Mouse (Mus musculus) midbrain, postnatal 0 days (tissue): Measurements from ENCODE around the gene 2010106E10Rik. TPM values are rescaled to one million over a fixed set of nuclear protein-coding genes. Genes with fewer than 3 reads are reported as not detected.

Experiments used
- ATAC-seq: fragments of 200-750 bp; cut with Nextera tagmentation; 2 replicates; pipeline ENCODE4 v1.8.0; 2017; ENCODE audit warnings: moderate number of reproducible peaks, mild to moderate bottlenecking, moderate TSS enrichment, moderate library complexity; ENCODE audit not compliant: low FRiP score
- DNase-seq: peaks from one replicate; pipeline ENCODE4 v3.0.0-alpha.2; 2015; ENCODE audit warnings: low spot score
- H3K27ac ChIP-seq: fragments of 300-500 bp; sonication (generic); 2 replicates; pipeline ENCODE4 v1.5.1; 2014; ENCODE audit warnings: low read depth, mild to moderate bottlenecking, low read length, mixed read lengths
- H3K27me3 ChIP-seq: fragments of 300-500 bp; sonication (generic); 2 replicates; pipeline ENCODE4 v1.6.1; 2014; ENCODE audit warnings: low read length, control low read depth, mixed read lengths; ENCODE audit not compliant: insufficient read depth
- H3K36me3 ChIP-seq: fragments of 300-500 bp; sonication (generic); 2 replicates; pipeline ENCODE4 v1.6.1; 2014; ENCODE audit warnings: low read length, control low read depth, mixed read lengths; ENCODE audit not compliant: insufficient read depth
- H3K4me1 ChIP-seq: fragments of 300-500 bp; sonication (generic); 2 replicates; pipeline ENCODE4 v1.6.1; 2014; ENCODE audit warnings: mild to moderate bottlenecking, control low read depth, antibody characterized with exemption, low read length, mixed read lengths; ENCODE audit not compliant: insufficient read depth
- H3K4me2 ChIP-seq: fragments of 300-500 bp; sonication (generic); 2 replicates; pipeline ENCODE4 v1.6.1; 2014; ENCODE audit warnings: low read depth, mild to moderate bottlenecking, low read length, mixed read lengths; ENCODE audit not compliant: poor library complexity, severe bottlenecking
- H3K4me3 ChIP-seq: fragments of 300-500 bp; sonication (generic); 2 replicates; pipeline ENCODE4 v1.5.1; 2014; ENCODE audit warnings: low read depth, mild to moderate bottlenecking, low read length, moderate library complexity
- H3K9ac ChIP-seq: fragments of 300-500 bp; sonication (generic); replicated peaks from 2 replicates; pipeline ENCODE4 v1.6.1; 2014; ENCODE audit warnings: mild to moderate bottlenecking, low read length, moderate library complexity, mixed read lengths; ENCODE audit not compliant: poor library complexity, severe bottlenecking
- H3K9me3 ChIP-seq: fragments of 300-500 bp; sonication (generic); 2 replicates; pipeline ENCODE4 v1.6.1; 2016; ENCODE audit warnings: low read length, control low read depth
- CTCF ChIP-seq: IDR thresholded peaks from 2 replicates; pipeline ENCODE4 v1.5.1; 2016; ENCODE audit warnings: antibody characterized with exemption, mild to moderate bottlenecking
- WGBS: fragments of 180-500 bp; shearing (Covaris S2); extraction: QIAGEN DNeasy Blood & Tissue Kit; methylation state at CpG from one replicate; pipeline ENCODE4 v1.1.7; 2014; 5-methylcytosine and 5-hydroxymethylcytosine counted together
- polyA plus RNA-seq: library from polyadenylated mRNA; unstranded; fragments of >200 nt; fragmentation: Nextera tagmentation; extraction: Ambion mirVana; gene quantifications from 2 replicates; pipeline ENCODE4 v1.2.1, GENCODE M21; 2015
- total RNA-seq: library from RNA; depleted of rRNA; stranded (reverse); fragments of >200 nt; gene quantifications from 2 replicates; pipeline ENCODE4 v1.2.3, GENCODE M21; 2014; rRNA removed

2010106E10Rik gene
- not detected in 2 replicates for total RNA-seq
- polyA plus RNA-seq = 0.25 TPM in 1 of 2 replicates, not detected in the other

DNA sequence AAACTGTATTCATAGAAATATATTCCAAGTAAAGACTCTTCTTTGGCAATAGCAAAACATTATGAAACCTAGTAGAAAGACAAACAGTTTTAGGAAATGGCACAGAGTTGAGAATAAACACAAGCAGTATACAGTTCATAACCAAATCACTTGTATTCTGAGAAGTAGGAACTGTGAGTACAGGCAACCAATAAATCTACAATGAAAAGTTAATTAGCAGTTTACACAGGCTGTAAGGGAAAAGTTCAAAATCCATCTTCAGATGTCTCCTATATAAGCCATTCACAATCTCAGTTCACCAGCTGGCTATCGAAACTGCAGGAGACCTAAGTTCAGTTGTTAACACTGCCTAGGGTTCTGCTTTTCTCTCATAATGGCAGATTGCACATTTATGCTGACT, at the start of gene 2010106E10Rik:
TSS of gene 2010106E10Rik (plus strand) at position 301 of the 400 bp plus-strand sequence.
- Histone ChIP-seq H3K4me2 (no peak within 1 kb of the TSS), H3K27ac (no peak within 1 kb of the TSS), H3K36me3 (no peaks in the 10 kb centered on the region), H3K9me3 (no peaks in the 10 kb centered on the region), H3K27me3 (no peaks in the 10 kb centered on the region), H3K4me3 (no peak within 1 kb of the TSS), H3K9ac (no peak within 1 kb of the TSS), H3K4me1 (no peaks in the 10 kb centered on the region)
- no peak for TF ChIP-seq CTCF
- 80% methylated on average over 1 of the region's 1 CpGs for WGBS
- ATAC-seq (no peak), DNase-seq (no peak)

DNA sequence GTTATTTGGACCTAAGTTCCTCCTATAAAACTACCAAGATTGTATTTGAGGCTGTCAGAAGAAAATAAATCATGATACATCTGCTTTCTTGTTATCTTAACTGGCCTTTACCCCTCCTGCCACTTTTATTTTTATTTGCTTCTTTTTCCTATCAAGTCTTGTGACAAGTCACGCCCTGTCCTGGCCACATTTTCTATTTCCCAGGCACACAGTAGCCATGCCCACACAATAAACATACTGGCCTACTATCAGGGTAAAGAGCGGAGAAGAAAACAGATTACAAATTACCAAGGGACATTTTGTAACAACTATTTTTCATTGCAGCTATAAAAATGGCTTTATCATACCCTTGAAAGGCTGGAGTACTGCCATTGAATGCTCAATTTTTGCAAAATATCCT, 10.6 kb downstream of the 2010106E10Rik start:
- no peak overlapping the region for H3K27ac ChIP-seq
- WGBS = 80% methylated on average over 2 of the region's 2 CpGs

DNA sequence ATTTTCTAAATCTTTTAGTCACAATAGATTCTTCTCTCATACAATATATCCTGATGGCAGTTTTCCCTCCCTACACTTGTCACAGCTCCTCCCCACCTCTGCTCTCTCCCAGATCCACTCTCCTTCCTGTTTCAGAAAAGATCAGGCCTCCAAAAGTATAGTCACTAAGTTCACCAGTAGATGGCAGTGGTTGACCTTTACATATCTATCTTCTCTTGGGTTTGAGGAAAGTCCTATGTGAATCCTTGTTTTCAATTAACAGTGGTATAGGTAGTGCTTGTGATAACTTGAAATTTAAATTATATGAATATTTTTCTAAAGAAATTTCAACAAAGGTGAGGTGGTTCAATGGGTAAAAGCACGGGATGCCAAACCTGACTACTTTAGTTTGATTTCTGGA, 29.7 kb downstream of the 2010106E10Rik start:
- Histone ChIP-seq H3K4me2 (no peak overlapping the region), H3K9ac (no peak overlapping the region), H3K27ac (no peak overlapping the region), H3K4me3 (no peak overlapping the region), H3K36me3 (no peaks in the 10 kb centered on the region), H3K27me3 (no peaks in the 10 kb centered on the region), H3K9me3 (no peaks in the 10 kb centered on the region), H3K4me1 (no peaks in the 10 kb centered on the region)
- DNase-seq (peak; percentile 48), ATAC-seq (no peak)
- 84% methylated on average over 1 of the region's 1 CpGs for WGBS
- TF ChIP-seq CTCF = peak; percentile 68

More for the DNA sequence above, 10.6 kb downstream of the 2010106E10Rik start:
- no peak overlapping the region for H3K4me2 ChIP-seq
- H3K9ac ChIP-seq = no peak overlapping the region
- DNase-seq (no peak), ATAC-seq (no peak)
- no peaks in the 10 kb centered on the region for H3K36me3 ChIP-seq
- H3K4me3 ChIP-seq = no peak overlapping the region
- TF ChIP-seq CTCF = no peak
- no peaks in the 10 kb centered on the region for H3K9me3 ChIP-seq
- no peaks in the 10 kb centered on the region for H3K4me1 ChIP-seq
- H3K27me3 ChIP-seq = no peaks in the 10 kb centered on the region

DNA sequence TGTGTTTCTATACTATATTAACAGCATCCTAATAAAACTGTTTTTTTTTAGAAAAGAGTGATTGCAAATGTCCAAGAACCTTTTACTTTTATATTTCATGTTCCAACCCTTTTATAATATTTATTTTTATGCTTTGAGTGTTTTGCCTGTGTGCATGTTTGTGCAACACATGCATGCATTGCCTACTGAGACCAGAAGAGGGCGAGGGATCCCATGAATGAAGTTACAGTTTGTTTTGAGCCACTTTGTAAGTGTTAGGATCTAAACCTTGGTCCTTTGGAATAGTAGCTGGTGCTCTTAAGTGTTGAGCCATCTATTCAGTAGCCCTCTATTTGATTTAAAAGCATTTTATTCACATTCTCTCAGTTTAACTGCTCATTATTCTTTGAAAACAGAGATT, 48.0 kb downstream of the 2010106E10Rik start:
- WGBS = 45% methylated on average over 1 of the region's 1 CpGs
- H3K27me3 ChIP-seq = no peaks in the 10 kb centered on the region
- H3K4me1 ChIP-seq = no peaks in the 10 kb centered on the region
- DNase-seq (no peak), ATAC-seq (no peak)
- H3K27ac ChIP-seq = no peak overlapping the region
- H3K4me3 ChIP-seq = no peak overlapping the region
- peak; percentile 25; the same call in 1 of the 2 replicates for TF ChIP-seq CTCF
- H3K4me2 ChIP-seq = no peak overlapping the region
- no peaks in the 10 kb centered on the region for H3K9me3 ChIP-seq
- no peak overlapping the region for H3K9ac ChIP-seq
- no peaks in the 10 kb centered on the region for H3K36me3 ChIP-seq

DNA sequence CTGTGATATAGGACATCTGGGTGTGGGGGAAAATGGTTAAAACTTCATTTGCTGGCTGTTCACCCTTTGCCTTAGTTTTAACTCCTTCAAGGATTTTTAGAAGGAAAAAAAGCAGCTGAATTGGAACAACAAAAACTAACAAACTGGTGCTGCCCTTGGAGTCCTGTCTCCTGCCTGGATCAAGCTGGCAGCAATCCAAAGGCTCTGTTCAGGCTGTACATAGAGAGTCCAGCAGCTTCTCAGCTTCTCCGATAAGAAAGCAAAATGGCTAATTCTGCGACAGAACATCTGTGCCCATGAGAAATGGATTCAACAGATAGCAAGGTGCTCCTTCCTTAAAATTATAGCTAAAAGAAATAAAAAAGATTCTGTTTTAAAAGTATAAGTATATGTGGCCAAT, 72.6 kb downstream of the 2010106E10Rik start:
- ATAC-seq = no peak
- no peak for DNase-seq
- Histone ChIP-seq H3K9me3 (no peaks in the 10 kb centered on the region), H3K27me3 (no peaks in the 10 kb centered on the region), H3K27ac (no peak overlapping the region), H3K36me3 (no peaks in the 10 kb centered on the region), H3K4me1 (no peaks in the 10 kb centered on the region), H3K4me2 (no peak overlapping the region), H3K4me3 (no peak overlapping the region), H3K9ac (no peak overlapping the region)
- no peak for TF ChIP-seq CTCF
- 71% methylated on average over 2 of the region's 2 CpGs for WGBS

DNA sequence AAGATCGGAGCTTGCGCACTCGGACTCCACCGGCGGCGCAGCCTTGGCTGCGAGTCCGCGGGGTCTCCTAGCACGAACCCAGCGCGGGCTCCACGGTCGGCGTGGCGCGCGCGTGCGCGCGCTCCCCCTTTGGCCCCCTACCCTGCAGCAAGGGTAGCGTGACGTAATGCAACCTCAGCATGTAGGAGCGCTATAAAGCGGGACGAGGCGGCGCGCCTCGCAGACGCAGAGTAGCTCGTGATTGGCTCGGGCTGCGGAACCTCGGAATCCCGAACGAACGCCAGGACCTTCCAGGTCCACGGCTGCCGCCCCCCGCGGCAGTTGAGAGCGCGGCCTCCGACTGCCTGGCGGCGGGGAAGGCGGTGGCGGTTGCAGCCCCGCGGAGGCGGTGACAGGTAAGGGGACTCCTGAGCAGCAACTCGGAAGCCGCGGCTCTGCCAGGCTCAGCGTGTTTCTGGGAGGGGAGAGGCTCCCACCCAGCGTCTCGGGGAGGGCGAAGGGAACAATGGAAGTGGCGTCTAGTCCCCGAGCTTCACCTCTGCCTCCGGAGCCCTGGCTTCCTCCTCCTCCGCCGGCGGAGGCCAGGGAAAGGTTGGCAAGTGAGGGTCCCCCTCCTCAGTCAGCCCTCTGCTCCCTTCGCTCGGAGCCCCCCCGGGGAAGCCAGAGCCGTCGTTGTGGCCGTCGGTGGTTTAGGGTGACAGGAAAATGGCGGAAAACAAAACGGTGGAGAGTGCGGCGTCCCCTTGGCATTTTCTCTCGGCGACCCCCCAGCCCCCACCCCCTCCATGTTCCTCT, 105.6 kb downstream of the 2010106E10Rik start, which contains the start of gene Zfp711:
TSS of gene Zfp711 (plus strand) at position 16 of the 795 bp plus-strand sequence.
- no peaks in the 10 kb centered on the region for H3K27me3 ChIP-seq
- H3K36me3 ChIP-seq = no peaks in the 10 kb centered on the region
- ATAC-seq (peak; percentile 96), DNase-seq (peak; percentile 91)
- H3K9me3 ChIP-seq = no peaks in the 10 kb centered on the region
- H3K9ac ChIP-seq = peak within 1 kb of the TSS; percentile 76
- WGBS = 24% methylated on average over 61 of the region's 79 CpGs
- H3K4me2 ChIP-seq = peak within 1 kb of the TSS; percentile 47
- H3K27ac ChIP-seq = peak within 1 kb of the TSS; percentile 80
- peak within 1 kb of the TSS; percentile 63 for H3K4me3 ChIP-seq
- peak; percentile 24; the same call in 1 of the 2 replicates for TF ChIP-seq CTCF
- no peaks in the 10 kb centered on the region for H3K4me1 ChIP-seq
